Mouse (Mus musculus) spleen, adult 10 weeks (tissue): ENCODE measurements around the gene Ugcg. TPM values are rescaled to one million over a fixed set of nuclear protein-coding genes. Genes with fewer than 3 reads are reported as not detected.

Source experiments
- polyA plus RNA-seq: library from polyadenylated mRNA; stranded (reverse); fragments of 350-450 nt; fragmentation: Illumina TruSeq; extraction: RNeasy Lipid Tissue Mini Kit (QIAGEN cat#74804); gene quantifications from one replicate; pipeline ENCODE4 v1.2.3, GENCODE M21; 2015; ENCODE audit warnings: low replicate concordance; ENCODE audit not compliant: insufficient read depth

Ugcg gene
- 129 TPM for polyA plus RNA-seq

GRCm38 (mm10) chr4:59188802-59189545, at the start of gene Ugcg:
Gene Ugcg, plus strand, starts transcription at chr4:59189257.

Other genes starting within 250 kb of the Ugcg start
- 0.39 TPM for gene Zkscan16, start 245.6 kb upstream of the Ugcg start, polyA plus RNA-seq
- gene Ptgr1, start 202.1 kb upstream of the Ugcg start, polyA plus RNA-seq: 2.9 TPM
- 10.2 TPM for gene Dnajc25, start 194.2 kb upstream of the Ugcg start, polyA plus RNA-seq
- gene Gm20503, start 186.0 kb upstream of the Ugcg start, polyA plus RNA-seq: not detected
- gene Gng10, start 154.2 kb upstream of the Ugcg start, polyA plus RNA-seq: 154 TPM
- gene AI481877, start 50.3 kb upstream of the Ugcg start, polyA plus RNA-seq: not detected
- 82.5 TPM for gene Susd1, start 249.4 kb downstream of the Ugcg start, polyA plus RNA-seq